Mouse (Mus musculus) liver, embryonic 13.5 days (tissue): Measurements from ENCODE around the gene Aoc1. TPM values are rescaled to one million over a fixed set of nuclear protein-coding genes. Genes with fewer than 3 reads are reported as not detected.

ENCODE experiments used
- ATAC-seq: fragments of 200-750 bp; cut with Nextera tagmentation; 2 replicates; pipeline ENCODE4 v1.8.0; 2017; ENCODE audit warnings: low read depth, mild to moderate bottlenecking, moderate number of reproducible peaks, moderate library complexity
- DNase-seq: peaks from one replicate; pipeline ENCODE4 v3.0.0; 2022
- H3K27ac ChIP-seq: fragments of 300-500 bp; sonication (generic); 2 replicates; pipeline ENCODE4 v1.5.1; 2015; ENCODE audit warnings: moderate library complexity, mild to moderate bottlenecking, inconsistent platforms
- H3K27me3 ChIP-seq: fragments of 300-500 bp; sonication (generic); 2 replicates; pipeline ENCODE4 v1.6.1; 2015; ENCODE audit warnings: mild to moderate bottlenecking, inconsistent platforms
- H3K36me3 ChIP-seq: fragments of 300-500 bp; sonication (generic); 2 replicates; pipeline ENCODE4 v1.6.1; 2015; ENCODE audit warnings: mild to moderate bottlenecking, inconsistent platforms
- H3K4me1 ChIP-seq: fragments of 300-500 bp; sonication (generic); replicated peaks from 2 replicates; pipeline ENCODE4 v1.6.1; 2015; ENCODE audit warnings: inconsistent platforms
- H3K4me2 ChIP-seq: fragments of 300-500 bp; sonication (generic); 2 replicates; pipeline ENCODE4 v1.6.1; 2015; ENCODE audit warnings: inconsistent platforms, mild to moderate bottlenecking, moderate library complexity
- H3K4me3 ChIP-seq: fragments of 300-500 bp; sonication (generic); replicated peaks from 2 replicates; pipeline ENCODE4 v1.5.1; 2015; ENCODE audit warnings: mild to moderate bottlenecking, inconsistent platforms
- H3K9ac ChIP-seq: fragments of 300-500 bp; sonication (generic); 2 replicates; pipeline ENCODE4 v1.6.1; 2015; ENCODE audit warnings: mild to moderate bottlenecking, inconsistent platforms
- H3K9me3 ChIP-seq: fragments of 300-500 bp; sonication (generic); replicated peaks from 2 replicates; pipeline ENCODE4 v1.6.1; 2016; ENCODE audit warnings: inconsistent platforms
- WGBS: fragments of 180-500 bp; shearing (Covaris S2); methylation state at CpG from one replicate; pipeline ENCODE4 v1.1.7; 2015; ENCODE audit not compliant: insufficient replicate concordance; 5-methylcytosine and 5-hydroxymethylcytosine counted together
- polyA plus RNA-seq: library from polyadenylated mRNA; unstranded; fragments of >200 nt; fragmentation: Nextera tagmentation; extraction: Ambion mirVana; gene quantifications from 2 replicates; pipeline ENCODE4 v1.2.1, GENCODE M21; 2015

Gene Aoc1
- polyA plus RNA-seq, 1 experiment from 2014 or later, result not detected

DNA sequence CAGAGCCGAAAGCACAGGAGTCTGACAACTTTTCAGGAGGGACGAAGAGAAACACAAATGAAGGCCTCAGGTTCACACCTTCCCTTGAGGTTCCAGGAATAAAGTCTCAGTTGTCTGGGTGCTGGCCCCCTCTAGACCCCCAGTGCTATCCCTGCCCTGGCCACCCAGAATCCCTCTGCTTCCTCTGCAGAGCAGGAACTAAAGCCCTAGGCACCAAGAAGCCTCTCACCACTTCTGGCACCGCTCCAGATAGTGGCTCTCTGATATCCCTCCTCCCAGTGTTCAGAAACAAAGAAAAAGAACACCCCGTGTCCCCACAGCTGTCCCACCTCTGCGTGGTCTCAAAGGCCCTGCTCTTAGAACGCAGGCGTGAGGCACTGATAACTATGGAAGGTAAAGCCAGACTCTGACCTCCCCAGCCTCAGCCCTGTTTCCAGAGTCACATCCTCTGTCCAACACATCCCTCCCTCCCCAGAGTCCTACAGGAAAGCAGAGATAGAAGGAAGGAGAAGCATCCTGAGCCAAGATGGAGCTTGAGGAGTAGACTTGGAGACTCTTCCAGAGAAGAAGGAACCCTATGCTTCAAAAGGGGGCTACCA lies 32.2 kb upstream of the Aoc1 start, which contains the start of gene Tmem176a:
Gene Tmem176a, plus strand, starts transcription at position 549 of the 599 bp plus-strand sequence.
- peak within 1 kb of the TSS; percentile 50 for H3K4me3 ChIP-seq
- DNase-seq, result no peak
- WGBS, result 24% methylated on average over 7 of the region's 7 CpGs
- peak within 1 kb of the TSS; percentile 69 for H3K27ac ChIP-seq
- H3K9me3 ChIP-seq, result no peaks in the 10 kb centered on the region
- peaks cover 20% of the 10 kb centered on the region for H3K36me3 ChIP-seq
- no peaks in the 10 kb centered on the region for H3K27me3 ChIP-seq
- H3K4me2 ChIP-seq, result peak within 1 kb of the TSS; percentile 53
- peak within 1 kb of the TSS; percentile 54 for H3K9ac ChIP-seq
- peak; percentile 56 for ATAC-seq
- H3K4me1 ChIP-seq, result peaks cover 5% of the 10 kb centered on the region; the same call in 1 of the 2 replicates

DNA sequence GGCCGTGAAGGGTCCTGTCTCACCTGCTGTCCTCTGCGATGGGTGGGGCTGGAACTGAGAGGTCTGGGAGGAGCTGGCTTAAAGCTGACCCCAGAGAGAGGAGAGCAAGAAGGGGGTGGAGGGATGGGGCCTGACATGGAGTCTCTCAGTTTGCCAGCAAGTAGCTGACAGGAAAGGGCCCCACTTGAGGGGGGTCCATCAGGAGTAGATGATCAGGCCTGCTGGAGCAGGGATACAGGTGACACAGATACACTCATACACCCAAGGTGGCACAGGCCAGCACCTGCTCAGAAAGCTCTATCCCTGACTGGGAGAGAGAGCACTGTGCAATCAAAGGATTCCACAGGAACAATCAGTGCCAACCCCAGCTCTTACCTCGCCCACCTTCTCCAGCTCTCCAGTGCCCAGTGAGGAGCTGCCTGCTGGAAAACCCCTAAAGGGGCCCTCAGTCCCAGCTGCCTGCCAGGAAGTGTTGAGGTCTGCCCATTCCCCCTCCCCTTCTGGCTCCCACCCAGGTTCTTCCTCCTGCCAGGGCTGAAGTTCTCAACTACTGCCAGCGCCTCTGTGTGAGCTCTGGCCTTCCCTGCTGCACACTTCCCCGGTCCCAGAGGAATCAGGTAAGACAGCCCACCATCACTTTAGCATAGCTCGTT lies 31.6 kb upstream of the Aoc1 start, which contains the start of gene Tmem176b:
Gene Tmem176b, minus strand, starts transcription at position 524 of the 653 bp plus-strand sequence.
- Histone ChIP-seq H3K4me2 (peak within 1 kb of the TSS; percentile 53), H3K9ac (peak within 1 kb of the TSS; percentile 54)
- WGBS, result 12% methylated on average over 6 of the region's 6 CpGs

DNA sequence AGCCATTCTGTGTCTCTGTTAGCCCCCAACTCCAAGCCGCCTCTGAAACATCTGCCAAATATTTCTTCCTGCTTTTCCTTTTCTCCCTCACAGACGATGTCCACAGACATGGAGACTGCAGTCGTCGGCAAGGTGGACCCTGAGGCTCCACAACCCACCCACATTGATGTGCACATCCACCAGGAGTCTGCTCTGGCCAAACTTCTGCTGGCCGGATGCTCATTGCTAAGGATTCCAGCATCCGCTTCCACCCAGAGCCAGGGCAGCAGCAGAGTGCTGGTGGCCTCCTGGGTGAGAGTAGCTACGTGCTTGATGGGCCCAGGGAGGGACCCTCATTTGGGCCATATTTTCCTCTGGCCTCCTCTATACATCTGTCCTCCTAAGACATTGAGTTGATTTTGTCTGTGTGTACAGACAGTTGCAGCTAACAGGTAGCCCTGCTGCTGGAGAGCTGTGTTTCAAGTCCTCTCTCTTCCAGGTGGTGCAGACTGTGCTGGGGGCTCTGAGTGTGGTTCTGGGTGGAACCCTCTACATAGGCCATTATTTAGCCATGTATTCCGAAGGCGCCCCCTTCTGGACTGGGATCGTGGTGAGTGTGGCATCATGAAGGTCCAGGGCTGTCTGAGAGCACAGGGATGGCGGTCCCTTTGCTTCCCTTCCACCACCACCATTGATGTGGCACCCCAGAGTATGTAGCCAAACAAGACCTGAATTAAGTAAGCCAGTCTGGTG lies 30.4 kb upstream of the Aoc1 start:
- no peaks in the 10 kb centered on the region for H3K27me3 ChIP-seq
- peak overlapping the region; percentile 53 for H3K4me2 ChIP-seq
- peaks cover 10% of the 10 kb centered on the region; the same call in 1 of the 2 replicates for H3K36me3 ChIP-seq
- H3K4me3 ChIP-seq, result peak overlapping the region; percentile 49
- 53% methylated on average over 11 of the region's 11 CpGs for WGBS
- no peaks in the 10 kb centered on the region for H3K9me3 ChIP-seq
- DNase-seq (no peak), ATAC-seq (no peak)
- H3K9ac ChIP-seq, result peak overlapping the region; percentile 54
- 0 out of 2 replicates have a peak overlapping the region, but pooled peaks have one; percentile 69 for H3K27ac ChIP-seq
- peaks cover 5% of the 10 kb centered on the region; the same call in 1 of the 2 replicates for H3K4me1 ChIP-seq

More for the DNA sequence above, 31.6 kb upstream of the Aoc1 start, which contains the start of gene Tmem176b:
- Histone ChIP-seq H3K4me3 (peak within 1 kb of the TSS; percentile 50), H3K4me1 (peaks cover 5% of the 10 kb centered on the region; the same call in 1 of the 2 replicates), H3K27me3 (no peaks in the 10 kb centered on the region), H3K9me3 (no peaks in the 10 kb centered on the region), H3K27ac (peak within 1 kb of the TSS; percentile 69), H3K36me3 (peaks cover 15% of the 10 kb centered on the region)
- DNase-seq, result peak; percentile 21
- peak; percentile 83 for ATAC-seq

DNA sequence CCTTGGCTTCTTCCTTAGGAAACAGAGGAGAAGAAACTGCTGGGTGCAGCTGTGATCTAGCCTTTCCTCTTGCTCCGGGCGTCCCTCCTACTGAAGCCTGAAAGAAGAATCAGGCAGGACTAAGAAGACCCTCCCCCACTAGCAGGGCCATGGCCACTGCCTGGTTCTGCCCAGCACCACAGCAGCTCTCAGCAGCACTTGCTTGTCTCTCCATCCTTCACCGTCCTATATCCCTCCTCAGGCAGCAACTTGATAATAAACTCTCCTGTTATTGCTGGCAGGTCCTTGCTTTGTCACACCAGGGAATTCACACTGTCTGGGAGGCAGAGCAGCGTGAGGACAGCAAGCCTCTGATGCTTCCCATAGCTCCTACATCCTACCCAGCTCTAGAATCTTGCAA lies 27.6 kb upstream of the Aoc1 start:
- 63% methylated on average over 4 of the region's 4 CpGs for WGBS
- no peak for ATAC-seq
- no peaks in the 10 kb centered on the region for H3K27me3 ChIP-seq

DNA sequence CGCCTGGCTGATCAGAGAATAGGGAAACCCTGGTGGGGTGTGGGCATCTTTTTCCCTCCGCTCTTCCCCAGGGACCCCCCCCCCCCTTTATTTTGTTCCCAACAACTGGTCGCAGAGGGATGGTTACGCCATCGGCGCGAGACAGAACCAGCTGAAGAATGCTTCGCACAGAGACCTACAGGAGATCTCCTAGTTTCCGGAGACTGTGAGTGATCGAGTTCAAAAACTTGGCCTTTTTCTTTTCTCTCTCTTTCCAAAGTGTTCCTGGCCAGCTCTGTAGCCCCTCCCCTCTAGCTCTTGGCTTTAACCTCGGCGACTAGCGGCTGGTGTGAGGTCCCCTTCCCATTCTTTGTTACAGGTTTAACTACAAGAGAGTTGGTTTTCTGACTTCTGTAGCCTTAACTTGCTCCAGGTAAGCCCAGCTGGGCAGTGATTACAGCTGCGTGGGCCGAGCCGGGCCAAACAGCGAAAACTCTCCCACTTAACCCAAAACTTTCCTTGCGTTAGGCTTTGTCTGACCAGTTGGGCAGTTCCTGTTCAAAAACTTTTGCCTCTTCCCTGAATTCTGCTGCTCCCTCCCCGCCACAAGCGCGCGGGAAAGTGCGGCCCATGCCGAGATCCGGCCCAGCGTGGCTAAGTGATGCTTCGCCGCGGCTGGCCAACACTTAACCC lies 20.7 kb upstream of the Aoc1 start:
- H3K4me2 ChIP-seq, result peak overlapping the region; percentile 52
- DNase-seq (no peak), ATAC-seq (no peak)
- no peaks in the 10 kb centered on the region for H3K4me1 ChIP-seq
- peak overlapping the region; percentile 31 for H3K4me3 ChIP-seq
- no peak overlapping the region; the same call in 1 of the 2 replicates for H3K9ac ChIP-seq
- H3K27ac ChIP-seq, result no peak overlapping the region; the same call in 1 of the 2 replicates
- H3K27me3 ChIP-seq, result 0 out of 2 replicates have a peak, but pooled peaks cover 5% of the 10 kb centered on the region
- 4% methylated on average over 29 of the region's 29 CpGs for WGBS
- H3K36me3 ChIP-seq, result no peaks in the 10 kb centered on the region
- H3K9me3 ChIP-seq, result no peaks in the 10 kb centered on the region

More for the DNA sequence above, 27.6 kb upstream of the Aoc1 start:
- Histone ChIP-seq H3K4me2 (no peak overlapping the region), H3K27ac (no peak overlapping the region), H3K4me3 (no peak overlapping the region), H3K36me3 (no peaks in the 10 kb centered on the region; the same call in 1 of the 2 replicates), H3K9ac (no peak overlapping the region), H3K4me1 (peaks cover 5% of the 10 kb centered on the region; the same call in 1 of the 2 replicates), H3K9me3 (no peaks in the 10 kb centered on the region)
- DNase-seq, result no peak

DNA sequence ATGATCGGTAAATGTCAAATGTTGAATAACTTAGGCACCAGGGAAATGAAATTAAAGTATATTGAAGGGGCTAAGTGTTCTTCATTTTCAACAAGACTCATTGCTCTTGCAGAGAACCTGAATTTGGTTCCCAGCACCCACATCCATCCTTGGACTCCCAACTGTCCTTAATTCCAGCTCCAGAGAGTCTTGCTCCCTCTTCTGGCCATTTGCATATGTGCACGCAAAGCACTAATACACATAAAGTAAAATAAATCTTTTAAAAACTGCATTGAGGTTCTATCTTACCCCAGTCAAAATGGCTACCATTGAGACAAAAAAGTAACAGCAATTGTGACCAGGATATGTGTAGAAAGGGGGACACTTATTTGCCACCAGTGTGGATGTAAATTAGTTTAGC lies 18.5 kb upstream of the Aoc1 start:
- 87% methylated on average over 2 of the region's 2 CpGs for WGBS
- H3K4me3 ChIP-seq, result no peak overlapping the region
- no peak overlapping the region for H3K4me2 ChIP-seq
- ATAC-seq, result no peak
- no peak for DNase-seq
- H3K4me1 ChIP-seq, result no peaks in the 10 kb centered on the region
- 0 out of 2 replicates have a peak, but pooled peaks cover 5% of the 10 kb centered on the region for H3K27me3 ChIP-seq
- H3K9ac ChIP-seq, result no peak overlapping the region
- no peak overlapping the region for H3K27ac ChIP-seq
- H3K9me3 ChIP-seq, result no peaks in the 10 kb centered on the region
- H3K36me3 ChIP-seq, result no peaks in the 10 kb centered on the region

DNA sequence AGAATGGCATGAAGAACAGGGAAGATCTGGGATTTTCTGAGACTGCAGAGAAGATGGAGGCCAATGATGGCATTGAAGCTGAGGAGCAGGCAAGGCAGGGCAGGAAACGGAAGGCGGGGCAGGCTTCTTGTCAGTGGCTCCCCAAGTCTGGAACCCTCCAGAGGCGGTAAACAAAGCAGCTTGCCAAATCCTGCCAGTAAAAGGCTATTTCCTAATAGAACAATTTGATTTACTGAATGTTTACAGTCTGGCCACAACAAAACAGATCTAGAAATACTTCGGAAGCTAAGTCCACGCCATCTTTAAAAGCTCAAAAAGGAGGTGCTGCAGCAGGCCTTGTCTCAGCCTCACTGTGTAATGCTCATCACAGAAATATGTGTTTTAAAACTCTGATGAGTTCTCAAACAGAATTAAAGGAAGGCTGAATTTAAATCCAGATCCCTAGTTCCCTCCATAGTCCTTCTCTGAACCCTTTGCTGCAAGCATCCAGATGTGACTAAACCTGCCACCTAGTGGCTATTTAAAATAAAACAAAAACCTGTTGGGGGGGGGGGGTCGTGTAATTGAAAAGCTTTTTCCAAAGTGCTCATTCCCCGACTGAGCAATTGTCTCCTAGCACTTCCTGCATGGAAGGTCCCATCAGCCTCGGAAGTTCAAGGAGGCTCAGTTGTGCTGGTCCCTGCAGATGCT lies 14.9 kb upstream of the Aoc1 start:
- Histone ChIP-seq H3K4me3 (no peak overlapping the region), H3K9ac (no peak overlapping the region), H3K27ac (no peak overlapping the region), H3K4me1 (no peaks in the 10 kb centered on the region), H3K27me3 (no peaks in the 10 kb centered on the region), H3K36me3 (no peaks in the 10 kb centered on the region), H3K9me3 (no peaks in the 10 kb centered on the region), H3K4me2 (no peak overlapping the region)
- 38% methylated on average over 8 of the region's 8 CpGs for WGBS
- DNase-seq (no peak), ATAC-seq (no peak)

DNA sequence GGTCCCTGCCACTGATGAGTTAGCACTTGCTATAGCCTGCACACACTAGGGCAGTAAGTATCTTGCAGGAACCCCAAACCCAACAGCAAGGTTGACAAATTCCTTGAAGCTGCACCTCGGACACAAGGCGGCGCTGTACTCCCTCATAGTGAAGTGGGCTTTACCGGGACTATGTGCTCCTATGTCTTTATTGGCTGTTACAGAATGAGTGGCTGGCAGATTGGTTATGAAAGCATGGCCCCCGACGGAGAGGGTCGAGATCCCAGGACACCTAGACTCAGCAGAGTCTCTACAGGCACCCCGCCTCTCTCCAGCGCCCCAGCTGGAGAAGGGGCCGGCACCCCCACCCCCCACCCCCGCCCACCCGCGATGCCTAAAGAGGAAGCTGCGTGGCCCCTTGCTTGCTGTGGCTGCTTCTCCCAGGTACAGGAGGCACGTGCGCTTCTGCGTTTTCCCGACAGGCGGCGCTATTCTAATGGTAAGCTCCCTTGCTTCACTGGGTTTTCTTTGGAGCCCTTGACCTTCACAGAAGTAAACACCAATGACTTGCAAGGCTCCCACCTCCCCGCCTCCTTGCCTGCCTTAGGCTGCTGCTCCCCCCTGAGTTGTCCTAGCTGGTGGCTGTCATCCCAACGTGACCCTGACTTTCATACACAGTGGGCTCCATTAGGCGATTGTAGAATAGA lies 12.4 kb upstream of the Aoc1 start:
- WGBS, result 7% methylated on average over 23 of the region's 23 CpGs
- Histone ChIP-seq H3K9me3 (no peaks in the 10 kb centered on the region), H3K36me3 (no peaks in the 10 kb centered on the region), H3K4me1 (no peaks in the 10 kb centered on the region; the same call in 1 of the 2 replicates), H3K4me2 (peak overlapping the region; percentile 51), H3K9ac (no peak overlapping the region), H3K27ac (no peak overlapping the region), H3K4me3 (peak overlapping the region; percentile 38), H3K27me3 (no peaks in the 10 kb centered on the region)
- DNase-seq, result peak; percentile 30
- no peak for ATAC-seq

DNA sequence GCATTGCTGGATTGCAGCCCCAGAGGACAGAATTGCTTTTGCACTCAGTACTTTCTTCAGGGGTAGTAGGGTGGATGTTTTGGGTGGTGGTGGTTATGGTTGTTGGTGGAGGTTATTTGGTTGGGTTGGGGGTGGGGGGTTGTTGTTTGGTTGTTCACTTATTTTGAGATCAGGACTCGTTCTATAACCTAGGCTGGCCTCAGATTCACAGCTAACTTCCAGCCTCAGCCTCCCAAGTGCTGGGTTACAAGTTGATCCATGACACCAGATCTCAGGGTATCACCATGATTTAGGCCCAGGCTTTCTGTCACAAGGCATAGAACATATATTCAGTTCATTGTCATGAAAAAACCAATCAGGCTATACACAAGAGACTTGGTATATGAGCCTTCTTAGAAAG lies 11.8 kb upstream of the Aoc1 start:
- 61% methylated on average over 1 of the region's 1 CpGs for WGBS
- no peak overlapping the region for H3K27ac ChIP-seq
- H3K4me3 ChIP-seq, result no peak overlapping the region
- H3K36me3 ChIP-seq, result no peaks in the 10 kb centered on the region
- no peaks in the 10 kb centered on the region for H3K9me3 ChIP-seq
- no peak for ATAC-seq
- H3K4me2 ChIP-seq, result no peak overlapping the region
- no peaks in the 10 kb centered on the region; the same call in 1 of the 2 replicates for H3K4me1 ChIP-seq
- no peaks in the 10 kb centered on the region for H3K27me3 ChIP-seq
- no peak overlapping the region for H3K9ac ChIP-seq
- DNase-seq, result no peak
